Mouse (Mus musculus): ENCODE measurements around the gene Galnt9. TPM values are rescaled to one million over a fixed set of nuclear protein-coding genes. Genes with fewer than 3 reads are reported as not detected.

Galnt9 gene
- polyA plus RNA-seq, 1 experiment from 2014 or later, result not detected

DNA sequence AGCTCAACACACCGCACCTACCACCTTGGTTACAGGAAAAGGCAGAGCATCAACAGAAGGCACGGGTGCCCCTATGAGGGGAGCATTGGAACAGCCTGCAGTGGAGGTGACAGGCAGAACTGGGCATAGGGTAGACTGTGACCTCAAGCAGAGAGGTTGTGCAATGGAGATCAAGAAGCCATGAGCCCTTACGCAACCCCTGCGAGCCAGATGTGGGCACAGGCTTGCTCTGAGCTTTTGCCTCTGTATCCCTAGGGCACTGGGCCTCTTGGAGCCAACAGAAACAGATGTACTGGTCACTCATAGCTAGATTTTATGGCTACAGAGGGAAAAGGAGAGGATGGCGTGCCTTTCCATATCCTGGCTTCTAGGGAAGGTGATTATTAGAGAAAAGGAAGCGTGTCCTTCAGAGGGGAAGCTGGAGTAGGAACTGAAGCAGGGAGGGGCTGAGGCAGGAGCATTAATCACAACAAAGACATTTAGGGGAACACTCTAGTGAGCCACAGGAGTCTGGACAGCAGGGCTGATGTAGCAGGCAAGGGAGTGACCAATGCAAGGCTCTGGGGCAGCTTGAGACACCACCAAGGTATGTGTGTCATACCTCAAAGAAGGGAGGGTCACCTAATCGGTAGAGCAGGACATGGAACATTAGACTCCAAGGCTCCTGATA lies 59.0 kb downstream of the Galnt9 start:
- Histone ChIP-seq H3K27me3 (ENCODE audit: low read depth, poor library complexity, severe bottlenecking) (peaks cover 18% of the 10 kb centered on the region; the same call in 1 of the 2 replicates), H3K9me3 (replicated peaks) (no peaks in the 10 kb centered on the region), H3K4me3 (no peak overlapping the region), H3K27ac (no peak overlapping the region), H3K4me1 (peaks cover 31% of the 10 kb centered on the region), H3K36me3 (no peaks in the 10 kb centered on the region)
- no peak for DNase-seq (ENCODE audit: low spot score)
- WGBS, result 84% methylated on average over 7 of the region's 7 CpGs

- no peak for DNase-seq (ENCODE audit: low spot score)
- no peaks in the 10 kb centered on the region for H3K36me3 ChIP-seq
- no peak overlapping the region for H3K27ac ChIP-seq
- WGBS, result 88% methylated on average over 2 of the region's 2 CpGs
- H3K4me1 ChIP-seq, result peaks cover 38% of the 10 kb centered on the region
- no peaks in the 10 kb centered on the region for H3K9me3 ChIP-seq (replicated peaks)
- H3K4me3 ChIP-seq, result no peak overlapping the region
- 0 out of 2 replicates have a peak, but pooled peaks cover 11% of the 10 kb centered on the region for H3K27me3 ChIP-seq (ENCODE audit: low read depth, poor library complexity, severe bottlenecking)
These were observed 60.2 kb downstream of the Galnt9 start for GRCm38 (mm10) chr5:110604311-110604710.

DNA sequence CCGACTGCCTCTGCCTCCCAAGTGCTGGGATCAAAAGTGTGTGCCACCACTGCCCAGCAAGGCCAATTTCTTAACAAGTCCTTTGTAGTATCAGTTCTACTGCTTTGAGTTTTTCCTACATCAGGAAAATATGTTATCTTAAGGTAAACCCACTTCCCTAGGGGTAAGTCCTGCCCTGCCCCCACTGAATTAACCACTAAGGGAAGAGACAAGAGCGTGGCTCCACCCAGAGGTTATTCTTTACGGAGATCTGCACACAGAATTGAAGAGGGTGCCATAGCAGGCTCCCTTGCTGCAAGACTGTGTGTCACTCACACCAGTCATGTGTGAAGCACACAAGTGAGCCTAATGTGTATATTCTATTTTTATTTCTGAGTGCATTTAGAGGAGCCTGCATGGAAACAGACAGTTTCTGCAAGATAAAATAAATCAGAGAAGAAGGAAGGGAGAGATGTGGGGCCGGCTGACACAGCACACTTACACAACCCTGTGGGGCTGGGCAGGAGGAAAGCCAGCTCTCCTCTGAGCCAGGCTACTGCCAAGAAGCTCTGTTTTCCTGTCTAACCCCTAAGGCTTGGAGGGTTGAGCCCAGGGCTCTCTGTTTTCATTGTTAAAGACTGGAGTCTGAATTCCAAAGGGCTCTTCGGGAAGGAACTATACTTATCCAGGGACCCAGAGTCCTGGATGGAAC lies 61.5 kb downstream of the Galnt9 start:
- Histone ChIP-seq H3K9me3 (replicated peaks) (no peaks in the 10 kb centered on the region), H3K4me3 (no peak overlapping the region), H3K36me3 (no peaks in the 10 kb centered on the region), H3K4me1 (peaks cover 52% of the 10 kb centered on the region), H3K27me3 (ENCODE audit: low read depth, poor library complexity, severe bottlenecking) (0 out of 2 replicates have a peak, but pooled peaks cover 1% of the 10 kb centered on the region), H3K27ac (no peak overlapping the region)
- DNase-seq (ENCODE audit: low spot score), result no peak
- 75% methylated on average over 5 of the region's 5 CpGs for WGBS

DNA sequence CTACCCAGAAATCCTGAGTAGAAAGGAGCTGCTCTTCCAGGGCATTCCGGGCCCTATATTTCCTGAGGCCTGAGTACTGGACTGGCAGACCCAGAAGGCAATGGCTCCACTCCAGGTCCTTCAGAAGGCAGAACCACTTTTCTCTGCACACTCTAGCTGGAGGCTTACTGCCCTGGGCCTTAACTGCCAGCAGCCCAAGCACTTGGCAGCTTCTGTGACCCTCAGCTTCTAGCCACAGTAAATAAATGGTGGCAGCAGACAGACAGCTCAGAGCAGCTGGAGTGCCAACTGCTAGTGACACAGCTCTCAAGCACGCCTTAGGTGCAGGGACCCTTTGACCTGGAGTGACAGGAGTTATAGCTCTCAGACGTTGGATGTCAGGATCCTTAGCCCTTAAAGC lies 63.6 kb downstream of the Galnt9 start:
- WGBS, result 35% methylated on average over 3 of the region's 3 CpGs
- DNase-seq (ENCODE audit: low spot score), result no peak
- H3K27ac ChIP-seq, result peak overlapping the region; percentile 58; the same call in 1 of the 2 replicates
- H3K9me3 ChIP-seq (replicated peaks), result no peaks in the 10 kb centered on the region
- H3K27me3 ChIP-seq (ENCODE audit: low read depth, poor library complexity, severe bottlenecking), result no peaks in the 10 kb centered on the region
- H3K4me1 ChIP-seq, result peaks cover 64% of the 10 kb centered on the region
- H3K4me3 ChIP-seq, result no peak overlapping the region
- H3K36me3 ChIP-seq, result no peaks in the 10 kb centered on the region

- Histone ChIP-seq H3K4me3 (no peak overlapping the region), H3K36me3 (no peaks in the 10 kb centered on the region), H3K9me3 (replicated peaks) (no peaks in the 10 kb centered on the region), H3K27ac (peak overlapping the region; percentile 3; the same call in 1 of the 2 replicates), H3K4me1 (peaks cover 63% of the 10 kb centered on the region), H3K27me3 (ENCODE audit: low read depth, poor library complexity, severe bottlenecking) (no peaks in the 10 kb centered on the region)
- no peak for DNase-seq (ENCODE audit: low spot score)
- 75% methylated on average over 6 of the region's 6 CpGs for WGBS
These were observed 64.2 kb downstream of the Galnt9 start for GRCm38 (mm10) chr5:110608336-110608735.

DNA sequence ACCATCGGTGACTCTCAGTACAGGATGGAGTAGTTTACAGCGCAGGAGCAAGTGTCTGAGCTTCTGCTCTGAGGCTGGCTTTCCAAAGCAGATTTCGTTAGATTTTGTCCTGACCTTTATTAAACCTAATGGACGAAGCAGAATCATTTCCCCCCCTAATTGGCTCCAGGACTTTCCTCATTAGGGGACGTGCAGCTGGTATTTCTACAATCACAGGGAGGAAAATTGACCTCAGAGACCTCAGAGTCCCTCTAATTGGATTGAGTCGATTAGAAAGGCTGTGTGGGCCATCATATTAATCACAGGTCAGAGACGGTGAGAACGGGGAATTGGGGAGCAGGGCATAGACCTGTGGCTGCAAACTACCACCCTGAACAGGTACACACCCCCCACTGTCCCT lies 64.8 kb downstream of the Galnt9 start:
- peak overlapping the region; percentile 46; the same call in 1 of the 2 replicates for H3K27ac ChIP-seq
- peak; percentile 33 for DNase-seq (ENCODE audit: low spot score)
- no peak overlapping the region for H3K4me3 ChIP-seq
- H3K4me1 ChIP-seq, result peaks cover 62% of the 10 kb centered on the region
- no peaks in the 10 kb centered on the region for H3K27me3 ChIP-seq (ENCODE audit: low read depth, poor library complexity, severe bottlenecking)
- H3K36me3 ChIP-seq, result no peaks in the 10 kb centered on the region
- WGBS, result 27% methylated on average over 8 of the region's 8 CpGs
- no peaks in the 10 kb centered on the region for H3K9me3 ChIP-seq (replicated peaks)

GRCm38 (mm10) chr5:110609425-110609824 lies 65.3 kb downstream of the Galnt9 start:
- no peak for DNase-seq (ENCODE audit: low spot score)
- H3K4me3 ChIP-seq, result no peak overlapping the region
- 83% methylated on average over 3 of the region's 3 CpGs for WGBS
- H3K9me3 ChIP-seq (replicated peaks), result no peaks in the 10 kb centered on the region
- no peaks in the 10 kb centered on the region for H3K27me3 ChIP-seq (ENCODE audit: low read depth, poor library complexity, severe bottlenecking)
- H3K4me1 ChIP-seq, result peaks cover 62% of the 10 kb centered on the region
- no peaks in the 10 kb centered on the region for H3K36me3 ChIP-seq
- H3K27ac ChIP-seq, result peak overlapping the region; percentile 46; the same call in 1 of the 2 replicates

- no peaks in the 10 kb centered on the region for H3K27me3 ChIP-seq (ENCODE audit: low read depth, poor library complexity, severe bottlenecking)
- H3K9me3 ChIP-seq (replicated peaks), result no peaks in the 10 kb centered on the region
- H3K36me3 ChIP-seq, result no peaks in the 10 kb centered on the region
- 0 out of 2 replicates have a peak overlapping the region, but pooled peaks have one; percentile 46 for H3K27ac ChIP-seq
- peaks cover 62% of the 10 kb centered on the region for H3K4me1 ChIP-seq
- 83% methylated on average over 5 of the region's 5 CpGs for WGBS
- DNase-seq (ENCODE audit: low spot score), result no peak
- no peak overlapping the region for H3K4me3 ChIP-seq
These were observed 65.7 kb downstream of the Galnt9 start for GRCm38 (mm10) chr5:110609868-110610267.

DNA sequence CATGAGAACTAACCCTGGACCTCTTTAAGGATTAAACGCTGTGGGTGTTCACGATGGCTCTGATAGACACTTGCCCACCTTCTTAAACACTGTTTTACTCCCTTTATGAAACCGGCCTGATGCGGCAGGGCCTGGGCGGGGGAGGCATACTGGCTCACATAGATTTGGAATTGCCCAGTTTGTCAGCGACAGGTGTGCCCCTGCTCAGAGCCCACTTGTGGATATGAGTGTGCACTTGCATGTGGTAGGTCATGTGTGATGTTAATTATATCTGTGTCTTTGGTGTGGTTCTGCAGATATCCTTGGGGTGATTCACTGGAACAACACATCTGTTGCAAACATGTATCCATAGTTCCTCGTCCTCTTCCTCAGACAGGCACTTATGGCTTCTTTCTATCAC lies 66.3 kb downstream of the Galnt9 start:
- no peaks in the 10 kb centered on the region for H3K9me3 ChIP-seq (replicated peaks)
- no peak for DNase-seq (ENCODE audit: low spot score)
- 87% methylated on average over 7 of the region's 7 CpGs for whole genome bisulfite sequencing
- H3K36me3 ChIP-seq, result no peaks in the 10 kb centered on the region
- no peak overlapping the region; the same call in 1 of the 2 replicates for H3K27ac ChIP-seq
- peaks cover 62% of the 10 kb centered on the region for H3K4me1 ChIP-seq
- H3K4me3 ChIP-seq, result no peak overlapping the region
- H3K27me3 ChIP-seq (ENCODE audit: low read depth, poor library complexity, severe bottlenecking), result no peaks in the 10 kb centered on the region

DNA sequence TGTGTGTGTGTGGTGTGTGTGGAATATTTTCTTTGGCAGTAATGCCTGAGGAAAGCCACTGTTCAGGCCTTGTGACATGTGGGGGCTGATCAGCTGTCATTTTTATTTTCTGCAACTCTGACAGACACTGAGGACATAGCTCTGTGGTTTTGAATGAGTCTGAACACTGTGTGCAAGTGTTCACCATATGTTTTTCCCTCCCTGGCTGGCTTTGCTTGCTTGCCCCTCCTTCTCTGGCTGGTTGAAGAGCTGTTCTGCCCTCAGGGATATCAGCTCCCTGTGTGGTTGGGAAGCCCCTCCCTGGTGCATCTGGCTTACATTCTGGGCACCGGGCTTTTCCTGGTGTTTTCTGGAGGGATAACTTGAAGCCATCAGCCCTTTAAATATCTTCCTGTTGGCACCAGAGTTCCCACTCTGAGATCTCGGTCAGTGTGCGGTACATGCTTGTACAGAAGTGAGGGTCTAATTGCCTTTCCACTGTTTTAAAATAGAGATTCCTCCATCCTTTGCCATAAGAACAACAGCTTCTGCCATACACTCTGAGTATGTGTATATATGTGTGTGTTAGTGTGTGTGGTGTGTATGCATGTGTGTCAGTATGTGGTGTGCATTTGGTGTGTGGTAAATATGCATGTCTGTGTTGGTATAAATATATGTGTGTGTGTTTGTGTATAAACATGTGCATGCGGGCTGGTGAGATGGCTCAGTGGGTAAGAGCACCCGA lies 67.4 kb downstream of the Galnt9 start:
- peak; percentile 56 for DNase-seq (ENCODE audit: low spot score)
- H3K27ac ChIP-seq, result 0 out of 2 replicates have a peak overlapping the region, but pooled peaks have one; percentile 27
- H3K9me3 ChIP-seq (replicated peaks), result no peaks in the 10 kb centered on the region
- H3K36me3 ChIP-seq, result no peaks in the 10 kb centered on the region
- H3K27me3 ChIP-seq (ENCODE audit: low read depth, poor library complexity, severe bottlenecking), result no peaks in the 10 kb centered on the region
- peaks cover 56% of the 10 kb centered on the region for H3K4me1 ChIP-seq
- no peak overlapping the region for H3K4me3 ChIP-seq
- 57% methylated on average over 5 of the region's 5 CpGs for WGBS

- Histone ChIP-seq H3K4me1 (no peaks in the 10 kb centered on the region), H3K36me3 (no peaks in the 10 kb centered on the region), H3K9me3 (replicated peaks) (no peaks in the 10 kb centered on the region), H3K27me3 (ENCODE audit: low read depth, poor library complexity, severe bottlenecking) (no peaks in the 10 kb centered on the region), H3K4me3 (no peak overlapping the region), H3K27ac (no peak overlapping the region)
- 85% methylated on average over 6 of the region's 6 CpGs for WGBS
- no peak for DNase-seq (ENCODE audit: low spot score)
These were observed 75.1 kb downstream of the Galnt9 start for GRCm38 (mm10) chr5:110619226-110619625.

DNA sequence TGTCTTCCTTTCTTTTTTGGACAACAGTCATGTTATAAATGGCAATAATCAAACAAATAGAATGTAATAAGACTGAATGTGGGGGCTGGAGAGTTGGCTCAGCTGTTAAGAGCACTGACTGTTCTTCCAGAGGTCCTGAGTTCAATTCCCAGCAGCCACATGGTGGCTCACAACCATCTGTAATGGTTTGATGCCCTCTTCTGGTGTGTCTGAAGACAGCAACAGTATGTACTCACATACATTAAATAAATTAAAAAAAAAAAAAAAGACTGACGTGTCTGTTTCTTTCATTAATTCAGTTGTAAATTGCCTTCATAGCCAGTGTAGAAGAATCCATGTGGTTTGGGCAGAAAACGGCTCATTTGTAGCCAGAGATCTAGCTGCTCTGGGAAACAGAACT lies 80.2 kb downstream of the Galnt9 start:
- no peak overlapping the region for H3K4me3 ChIP-seq
- no peaks in the 10 kb centered on the region for H3K9me3 ChIP-seq (replicated peaks)
- WGBS, result 78% methylated on average over 2 of the region's 2 CpGs
- H3K4me1 ChIP-seq, result peaks cover 7% of the 10 kb centered on the region
- DNase-seq (ENCODE audit: low spot score), result no peak
- H3K36me3 ChIP-seq, result no peaks in the 10 kb centered on the region
- H3K27ac ChIP-seq, result no peak overlapping the region
- peaks cover 11% of the 10 kb centered on the region for H3K27me3 ChIP-seq (ENCODE audit: low read depth, poor library complexity, severe bottlenecking)

GRCm38 (mm10) chr5:110627351-110627750 lies 83.2 kb downstream of the Galnt9 start:
- DNase-seq (ENCODE audit: low spot score), result no peak
- H3K9me3 ChIP-seq (replicated peaks), result no peaks in the 10 kb centered on the region
- peaks cover 13% of the 10 kb centered on the region for H3K27me3 ChIP-seq (ENCODE audit: low read depth, poor library complexity, severe bottlenecking)
- 67% methylated on average over 10 of the region's 10 CpGs for WGBS
- H3K36me3 ChIP-seq, result no peaks in the 10 kb centered on the region
- H3K4me1 ChIP-seq, result peaks cover 7% of the 10 kb centered on the region
- no peak overlapping the region for H3K27ac ChIP-seq
- no peak overlapping the region for H3K4me3 ChIP-seq

Data from limb, embryonic 10.5 days (tissue).